Mouse (Mus musculus): ENCODE measurements at regions not wholly inside any gene's neighbourhood (a gene's known extent, or its start where the extent isn't known, plus 50 kb on each side); places are given as distances from the start of the nearest gene placed in this dataset.

DNA sequence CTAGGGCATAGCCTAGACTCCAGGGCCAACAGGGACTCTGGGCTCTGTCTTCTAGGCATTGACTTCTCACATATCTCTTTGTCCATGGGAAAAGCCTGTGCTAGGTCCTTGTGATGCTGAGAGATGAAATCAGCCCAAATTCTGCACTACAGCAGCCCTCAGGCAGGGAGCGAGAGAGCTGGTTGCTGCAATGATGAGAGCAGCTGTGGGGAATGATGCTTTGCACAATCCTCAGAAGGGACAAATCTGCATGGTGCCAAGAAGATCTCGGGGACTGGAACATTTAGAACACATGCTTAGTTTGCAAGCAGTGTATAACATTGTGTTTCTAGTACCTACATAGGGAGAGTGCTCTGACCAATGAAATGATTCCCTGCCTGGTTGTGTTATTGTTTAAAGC, 259.2 kb upstream of the Trib2 start:
- TF ChIP-seq HCFC1 (IDR thresholded peaks at IDR 0.05; ENCODE audit: borderline replicate concordance, insufficient read depth, low read length), result no peak
- TF ChIP-seq CHD2 (IDR thresholded peaks at IDR 0.05; ENCODE audit: low read depth, low read length), result no peak
- TF ChIP-seq ZNF384 (IDR thresholded peaks at IDR 0.05; ENCODE audit: low read depth, low read length), result no peak

All from ES-E14 (cell line).